Mouse (Mus musculus): ENCODE data around the gene S100a14. TPM values are rescaled to one million over a fixed set of nuclear protein-coding genes. Genes with fewer than 3 reads are reported as not detected.

Gene S100a14
- polyA plus RNA-seq, 1 experiment = 0.88 TPM

DNA sequence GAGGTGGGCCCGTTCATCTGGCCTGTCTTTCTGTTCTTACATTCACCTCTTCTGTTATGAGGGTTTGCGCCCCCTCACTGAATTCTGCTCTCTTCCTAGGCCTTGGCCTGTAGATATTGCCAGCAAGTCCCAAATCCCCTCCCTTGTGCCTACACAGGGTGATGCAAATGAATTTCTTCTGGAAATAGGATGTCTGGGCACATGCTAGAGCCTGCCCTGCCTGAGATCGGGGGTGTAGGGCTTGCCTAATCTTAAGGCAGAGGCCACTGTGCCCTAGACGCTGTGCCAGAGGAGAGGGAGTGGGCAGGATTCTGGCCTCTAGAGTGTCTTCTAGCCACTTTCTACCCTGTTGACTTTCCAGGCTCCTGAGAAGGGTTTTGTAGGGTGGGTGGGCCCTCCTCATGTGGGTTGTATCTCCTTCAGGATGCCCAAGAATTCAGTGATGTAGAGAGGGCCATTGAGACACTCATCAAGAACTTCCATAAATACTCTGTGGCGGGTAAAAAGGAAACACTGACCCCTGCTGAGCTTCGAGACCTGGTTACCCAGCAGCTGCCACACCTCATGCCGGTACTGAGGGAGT, 726 bp downstream of the S100a14 start:
- no peaks in the 10 kb centered on the region for H3K9me3 ChIP-seq (replicated peaks; ENCODE audit: control insufficient read depth, insufficient read depth, low read length, poor library complexity, severe bottlenecking)
- H3K4me1 ChIP-seq (ENCODE audit: control insufficient read depth, insufficient read depth, low read length) = peaks cover 2% of the 10 kb centered on the region
- no peaks in the 10 kb centered on the region; the same call in 1 of the 2 replicates for H3K27me3 ChIP-seq (ENCODE audit: control insufficient read depth, insufficient read depth, low read length, poor library complexity, severe bottlenecking)
- no peaks in the 10 kb centered on the region for H3K36me3 ChIP-seq (ENCODE audit: control insufficient read depth, insufficient read depth, low read length, poor library complexity, severe bottlenecking)
- TF ChIP-seq CTCF (IDR thresholded peaks at IDR 0.05; ENCODE audit: low read depth, low read length) = no peak
- TF ChIP-seq POLR2A (IDR thresholded peaks at IDR 0.05; ENCODE audit: insufficient read depth, low read length) = no peak
- TF ChIP-seq EP300 (IDR thresholded peaks at IDR 0.05; ENCODE audit: insufficient read depth, low read depth, low read length) = no peak
- no peak overlapping the region for H3K9ac ChIP-seq (ENCODE audit: low read depth, poor library complexity, severe bottlenecking)
- H3K27ac ChIP-seq (ENCODE audit: insufficient read depth, low read length) = no peak overlapping the region
- no peak overlapping the region for H3K4me3 ChIP-seq (ENCODE audit: low read depth, low read length)

DNA sequence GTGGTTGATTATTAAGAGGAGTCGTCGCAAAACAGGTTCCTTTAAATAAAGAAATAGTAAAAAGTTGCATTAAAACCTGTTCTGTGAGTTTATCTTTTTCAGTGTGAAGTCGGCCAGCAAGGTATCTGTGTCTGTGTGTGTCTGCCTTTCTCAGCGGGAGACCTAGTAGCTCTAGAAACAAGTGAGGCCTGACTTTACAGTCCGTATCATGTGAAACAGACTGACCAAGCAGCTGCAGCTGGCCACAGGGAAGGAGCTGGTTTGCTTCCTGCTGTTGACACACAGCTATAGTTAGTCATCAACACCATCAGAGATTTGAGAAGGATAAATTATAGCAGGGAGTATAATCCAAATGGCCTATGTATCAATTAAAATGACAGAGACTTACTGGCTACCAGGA, 5.1 kb downstream of the S100a14 start:
- no peak overlapping the region for H3K4me3 ChIP-seq (ENCODE audit: low read depth, low read length)
- H3K9me3 ChIP-seq (replicated peaks; ENCODE audit: control insufficient read depth, insufficient read depth, low read length, poor library complexity, severe bottlenecking) = no peaks in the 10 kb centered on the region
- no peak overlapping the region for H3K9ac ChIP-seq (ENCODE audit: low read depth, poor library complexity, severe bottlenecking)
- H3K27ac ChIP-seq (ENCODE audit: insufficient read depth, low read length) = no peak overlapping the region
- TF ChIP-seq CTCF (IDR thresholded peaks at IDR 0.05; ENCODE audit: low read depth, low read length) = no peak
- no peak for TF ChIP-seq EP300 (IDR thresholded peaks at IDR 0.05; ENCODE audit: insufficient read depth, low read depth, low read length)
- TF ChIP-seq POLR2A (IDR thresholded peaks at IDR 0.05; ENCODE audit: insufficient read depth, low read length) = no peak
- H3K36me3 ChIP-seq (ENCODE audit: control insufficient read depth, insufficient read depth, low read length, poor library complexity, severe bottlenecking) = no peaks in the 10 kb centered on the region
- H3K4me1 ChIP-seq (ENCODE audit: control insufficient read depth, insufficient read depth, low read length) = peaks cover 1% of the 10 kb centered on the region
- no peaks in the 10 kb centered on the region; the same call in 1 of the 2 replicates for H3K27me3 ChIP-seq (ENCODE audit: control insufficient read depth, insufficient read depth, low read length, poor library complexity, severe bottlenecking)

- Histone ChIP-seq H3K4me3 (ENCODE audit: low read depth, low read length) (no peak overlapping the region), H3K9ac (ENCODE audit: low read depth, poor library complexity, severe bottlenecking) (no peak overlapping the region), H3K36me3 (ENCODE audit: control insufficient read depth, insufficient read depth, low read length, poor library complexity, severe bottlenecking) (no peaks in the 10 kb centered on the region), H3K9me3 (replicated peaks; ENCODE audit: control insufficient read depth, insufficient read depth, low read length, poor library complexity, severe bottlenecking) (no peaks in the 10 kb centered on the region), H3K27me3 (ENCODE audit: control insufficient read depth, insufficient read depth, low read length, poor library complexity, severe bottlenecking) (no peaks in the 10 kb centered on the region), H3K27ac (ENCODE audit: insufficient read depth, low read length) (no peak overlapping the region), H3K4me1 (ENCODE audit: control insufficient read depth, insufficient read depth, low read length) (no peaks in the 10 kb centered on the region)
- TF ChIP-seq EP300 (IDR thresholded peaks at IDR 0.05; ENCODE audit: insufficient read depth, low read depth, low read length) (no peak), CTCF (IDR thresholded peaks at IDR 0.05; ENCODE audit: low read depth, low read length) (no peak), POLR2A (IDR thresholded peaks at IDR 0.05; ENCODE audit: insufficient read depth, low read length) (no peak)
Observed at GRCm38 (mm10) chr3:90535446-90535845, 8.8 kb downstream of the S100a14 start.

- H3K4me3 ChIP-seq (ENCODE audit: low read depth, low read length) = no peak within 1 kb of the TSS
Observed at GRCm38 (mm10) chr3:90537141-90537904, 10.7 kb downstream of the S100a14 start, which contains the start of gene S100a16. Gene S100a16, plus strand, starts transcription at chr3:90537254.

DNA sequence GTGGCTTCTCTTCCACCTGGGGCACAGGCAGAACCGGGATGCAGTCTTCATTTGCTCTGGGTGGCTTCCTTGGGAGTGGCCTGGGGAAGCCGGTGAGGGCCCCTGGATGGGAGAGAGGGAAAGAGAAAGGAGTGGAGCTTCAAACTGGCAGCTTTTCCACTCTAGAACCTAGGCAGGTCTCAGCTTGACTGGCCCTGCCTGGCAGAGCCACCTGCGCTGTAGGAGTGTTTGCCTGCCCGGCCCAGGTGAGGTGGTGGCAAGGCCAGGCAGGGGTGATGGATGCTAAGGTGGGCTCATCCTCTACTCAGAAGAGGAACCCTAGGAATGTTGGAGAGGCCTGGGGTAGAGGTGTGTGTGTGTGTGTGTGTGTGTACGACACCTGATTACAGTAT, 11.2 kb downstream of the S100a14 start:
- no peak overlapping the region for H3K9ac ChIP-seq (ENCODE audit: low read depth, poor library complexity, severe bottlenecking)
- no peaks in the 10 kb centered on the region for H3K36me3 ChIP-seq (ENCODE audit: control insufficient read depth, insufficient read depth, low read length, poor library complexity, severe bottlenecking)
- H3K9me3 ChIP-seq (replicated peaks; ENCODE audit: control insufficient read depth, insufficient read depth, low read length, poor library complexity, severe bottlenecking) = no peaks in the 10 kb centered on the region
- H3K4me3 ChIP-seq (ENCODE audit: low read depth, low read length) = no peak overlapping the region
- no peaks in the 10 kb centered on the region for H3K4me1 ChIP-seq (ENCODE audit: control insufficient read depth, insufficient read depth, low read length)
- TF ChIP-seq EP300 (IDR thresholded peaks at IDR 0.05; ENCODE audit: insufficient read depth, low read depth, low read length) (no peak), CTCF (IDR thresholded peaks at IDR 0.05; ENCODE audit: low read depth, low read length) (no peak), POLR2A (IDR thresholded peaks at IDR 0.05; ENCODE audit: insufficient read depth, low read length) (no peak)
- H3K27ac ChIP-seq (ENCODE audit: insufficient read depth, low read length) = no peak overlapping the region
- H3K27me3 ChIP-seq (ENCODE audit: control insufficient read depth, insufficient read depth, low read length, poor library complexity, severe bottlenecking) = no peaks in the 10 kb centered on the region

More at GRCm38 (mm10) chr3:90537141-90537904, 10.7 kb downstream of the S100a14 start, which contains the start of gene S100a16:
- Histone ChIP-seq H3K27me3 (ENCODE audit: control insufficient read depth, insufficient read depth, low read length, poor library complexity, severe bottlenecking) (no peaks in the 10 kb centered on the region), H3K36me3 (ENCODE audit: control insufficient read depth, insufficient read depth, low read length, poor library complexity, severe bottlenecking) (no peaks in the 10 kb centered on the region), H3K9ac (ENCODE audit: low read depth, poor library complexity, severe bottlenecking) (no peak within 1 kb of the TSS), H3K27ac (ENCODE audit: insufficient read depth, low read length) (no peak within 1 kb of the TSS), H3K9me3 (replicated peaks; ENCODE audit: control insufficient read depth, insufficient read depth, low read length, poor library complexity, severe bottlenecking) (no peaks in the 10 kb centered on the region), H3K4me1 (ENCODE audit: control insufficient read depth, insufficient read depth, low read length) (no peaks in the 10 kb centered on the region)
- TF ChIP-seq CTCF (IDR thresholded peaks at IDR 0.05; ENCODE audit: low read depth, low read length) (no peak), EP300 (IDR thresholded peaks at IDR 0.05; ENCODE audit: insufficient read depth, low read depth, low read length) (no peak), POLR2A (IDR thresholded peaks at IDR 0.05; ENCODE audit: insufficient read depth, low read length) (no peak)

DNA sequence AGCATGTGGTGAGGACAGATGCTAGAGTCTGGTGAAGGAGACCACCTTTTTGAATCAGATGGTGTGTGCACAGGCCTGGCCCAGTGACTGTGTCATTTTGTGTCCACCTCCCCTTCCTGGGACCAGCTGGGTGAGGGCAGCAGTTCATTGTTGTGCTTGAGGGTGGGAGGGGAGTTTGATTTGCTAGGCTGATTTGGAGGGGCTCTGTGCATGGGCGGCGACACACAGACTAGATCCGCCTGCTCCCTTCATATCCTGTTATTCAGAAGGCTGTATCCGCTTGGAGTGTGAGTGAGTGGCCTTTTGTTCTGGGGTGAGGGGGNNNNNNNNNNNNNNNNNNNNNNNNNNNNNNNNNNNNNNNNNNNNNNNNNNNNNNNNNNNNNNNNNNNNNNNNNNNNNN, 14.2 kb downstream of the S100a14 start:
- no peak overlapping the region for H3K27ac ChIP-seq (ENCODE audit: insufficient read depth, low read length)
- no peak overlapping the region for H3K4me3 ChIP-seq (ENCODE audit: low read depth, low read length)
- H3K4me1 ChIP-seq (ENCODE audit: control insufficient read depth, insufficient read depth, low read length) = no peaks in the 10 kb centered on the region
- TF ChIP-seq EP300 (IDR thresholded peaks at IDR 0.05; ENCODE audit: insufficient read depth, low read depth, low read length) (no peak), POLR2A (IDR thresholded peaks at IDR 0.05; ENCODE audit: insufficient read depth, low read length) (no peak), CTCF (IDR thresholded peaks at IDR 0.05; ENCODE audit: low read depth, low read length) (no peak)
- no peak overlapping the region for H3K9ac ChIP-seq (ENCODE audit: low read depth, poor library complexity, severe bottlenecking)
- no peaks in the 10 kb centered on the region for H3K27me3 ChIP-seq (ENCODE audit: control insufficient read depth, insufficient read depth, low read length, poor library complexity, severe bottlenecking)
- H3K9me3 ChIP-seq (replicated peaks; ENCODE audit: control insufficient read depth, insufficient read depth, low read length, poor library complexity, severe bottlenecking) = no peaks in the 10 kb centered on the region
- no peaks in the 10 kb centered on the region for H3K36me3 ChIP-seq (ENCODE audit: control insufficient read depth, insufficient read depth, low read length, poor library complexity, severe bottlenecking)

Measured in ES-Bruce4 (cell line).